Mouse (Mus musculus): ENCODE data around the gene Trim8. TPM values are rescaled to one million over a fixed set of nuclear protein-coding genes. Genes with fewer than 3 reads are reported as not detected.

Gene Trim8
- polyA plus RNA-seq, 1 experiment from 2014 or later: 17.0 TPM

DNA sequence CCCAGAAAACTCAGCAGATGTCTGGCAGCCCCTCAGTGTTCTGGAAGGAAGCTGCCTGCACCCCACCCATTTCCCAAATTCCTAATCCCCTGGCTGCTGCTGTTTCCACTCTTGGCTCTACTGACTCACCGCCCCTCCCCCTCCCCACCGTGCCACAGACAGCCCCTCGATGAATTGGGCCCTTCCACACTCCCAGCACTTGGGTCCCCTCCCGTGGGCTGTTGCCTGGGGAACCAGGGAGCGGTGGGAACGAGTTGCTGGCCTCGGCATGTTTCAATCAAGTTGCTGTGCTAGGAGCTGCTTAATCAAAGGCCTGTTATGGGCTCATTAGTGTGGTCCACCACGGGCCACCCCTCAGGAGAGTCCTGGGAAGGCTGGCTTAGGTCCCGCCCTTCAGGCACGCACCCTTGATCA lies 24.1 kb upstream of the Trim8 start:
- 53% methylated on average over 10 of the region's 10 CpGs for WGBS
- no peak overlapping the region for H3K27ac ChIP-seq (ENCODE audit: low read length)
- no peaks in the 10 kb centered on the region for H3K9me3 ChIP-seq (replicated peaks; ENCODE audit: control insufficient read depth, low read length)
- H3K36me3 ChIP-seq (ENCODE audit: control insufficient read depth, insufficient read depth): 0 out of 2 replicates have a peak, but pooled peaks cover 6% of the 10 kb centered on the region
- no peaks in the 10 kb centered on the region for H3K27me3 ChIP-seq (ENCODE audit: control insufficient read depth, insufficient read depth, low read length)
- no peak overlapping the region for H3K4me2 ChIP-seq (ENCODE audit: low read depth, low read length)
- ATAC-seq (replicated peaks; ENCODE audit: extremely low read depth, insufficient read depth, low FRiP score): no peak
- no peak overlapping the region for H3K4me3 ChIP-seq (ENCODE audit: low read length)
- H3K4me1 ChIP-seq (ENCODE audit: control insufficient read depth, insufficient read depth, low read length): peaks cover 44% of the 10 kb centered on the region
- H3K9ac ChIP-seq (ENCODE audit: low read length): no peak overlapping the region

- Histone ChIP-seq H3K4me2 (ENCODE audit: low read depth, low read length) (no peak overlapping the region), H3K27me3 (ENCODE audit: control insufficient read depth, insufficient read depth, low read length) (no peaks in the 10 kb centered on the region), H3K4me1 (ENCODE audit: control insufficient read depth, insufficient read depth, low read length) (peaks cover 52% of the 10 kb centered on the region), H3K27ac (ENCODE audit: low read length) (peak overlapping the region; percentile 83), H3K4me3 (ENCODE audit: low read length) (no peak overlapping the region), H3K9me3 (replicated peaks; ENCODE audit: control insufficient read depth, low read length) (no peaks in the 10 kb centered on the region), H3K9ac (ENCODE audit: low read length) (0 out of 2 replicates have a peak overlapping the region, but pooled peaks have one; percentile 31), H3K36me3 (ENCODE audit: control insufficient read depth, insufficient read depth) (0 out of 2 replicates have a peak, but pooled peaks cover 6% of the 10 kb centered on the region)
- ATAC-seq (replicated peaks; ENCODE audit: extremely low read depth, insufficient read depth, low FRiP score): no peak
- WGBS: 46% methylated on average over 4 of the region's 4 CpGs
Measured at GRCm38 (mm10) chr19:46478242-46478641, 23.3 kb upstream of the Trim8 start.

DNA sequence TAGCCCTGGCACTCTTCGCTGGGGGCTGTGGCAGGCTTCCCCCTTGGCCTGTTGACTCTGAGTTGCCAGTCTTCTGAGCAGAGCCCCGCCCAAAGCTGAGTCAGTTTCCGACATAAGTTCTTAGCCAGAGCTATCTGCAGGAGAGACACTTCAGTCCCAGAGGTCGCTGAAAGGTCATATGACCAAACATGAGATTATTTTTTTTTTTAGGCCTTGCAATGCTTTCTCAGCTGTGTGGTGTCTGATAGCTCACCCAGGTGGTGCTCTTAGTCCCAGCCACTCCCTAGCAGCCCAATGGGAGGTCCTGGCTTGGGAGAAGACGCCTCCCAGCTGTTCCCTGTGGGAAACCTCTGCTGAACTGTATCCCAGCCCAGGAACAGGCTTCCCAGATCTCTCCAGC lies 22.7 kb upstream of the Trim8 start:
- ATAC-seq (replicated peaks; ENCODE audit: extremely low read depth, insufficient read depth, low FRiP score): peak; percentile 59
- no peaks in the 10 kb centered on the region for H3K9me3 ChIP-seq (replicated peaks; ENCODE audit: control insufficient read depth, low read length)
- 12% methylated on average over 5 of the region's 5 CpGs for WGBS
- 0 out of 2 replicates have a peak, but pooled peaks cover 6% of the 10 kb centered on the region for H3K36me3 ChIP-seq (ENCODE audit: control insufficient read depth, insufficient read depth)
- H3K4me2 ChIP-seq (ENCODE audit: low read depth, low read length): no peak overlapping the region
- H3K9ac ChIP-seq (ENCODE audit: low read length): peak overlapping the region; percentile 59
- peak overlapping the region; percentile 83 for H3K27ac ChIP-seq (ENCODE audit: low read length)
- peaks cover 58% of the 10 kb centered on the region for H3K4me1 ChIP-seq (ENCODE audit: control insufficient read depth, insufficient read depth, low read length)
- H3K27me3 ChIP-seq (ENCODE audit: control insufficient read depth, insufficient read depth, low read length): no peaks in the 10 kb centered on the region
- no peak overlapping the region for H3K4me3 ChIP-seq (ENCODE audit: low read length)

DNA sequence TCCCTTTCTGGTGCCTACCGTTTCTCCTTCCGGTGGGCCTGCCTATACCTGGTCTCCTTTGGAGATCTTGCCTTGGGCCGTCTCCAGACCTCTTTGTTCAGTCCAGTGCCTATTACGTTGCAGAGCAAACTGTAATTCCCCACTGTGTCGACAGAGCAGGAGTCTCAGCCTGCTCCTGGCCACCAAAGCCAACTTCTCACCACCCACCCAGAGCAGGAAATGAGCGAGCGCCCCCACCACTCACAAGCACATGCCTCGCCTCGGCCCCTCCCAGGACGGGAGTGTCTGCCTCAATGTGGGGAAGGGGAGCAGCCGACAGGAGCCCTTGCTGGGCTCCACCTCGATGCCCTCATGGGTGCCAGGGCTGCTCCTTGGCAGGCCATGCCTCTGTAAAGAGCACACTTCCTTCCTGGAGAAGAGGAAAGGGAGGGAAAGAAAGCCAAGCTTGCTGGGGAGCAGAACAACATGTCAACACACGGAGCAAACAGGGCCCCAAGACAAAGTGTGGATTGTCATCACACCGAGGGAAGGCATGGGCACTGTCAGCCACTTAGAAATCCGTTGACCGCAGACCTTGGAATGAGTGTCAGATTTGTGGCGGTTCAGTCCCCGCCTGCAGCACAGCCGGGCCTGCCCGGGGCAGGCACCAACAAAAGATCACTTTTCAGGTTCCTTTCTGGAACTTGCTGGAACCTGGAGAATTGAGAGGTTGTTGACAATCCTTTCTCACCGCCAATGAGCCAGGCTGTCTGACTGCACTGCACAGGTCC lies 22.0 kb upstream of the Trim8 start:
- 25% methylated on average over 21 of the region's 21 CpGs for WGBS
- Histone ChIP-seq H3K4me3 (ENCODE audit: low read length) (no peak overlapping the region), H3K9ac (ENCODE audit: low read length) (peak overlapping the region; percentile 59), H3K36me3 (ENCODE audit: control insufficient read depth, insufficient read depth) (0 out of 2 replicates have a peak, but pooled peaks cover 5% of the 10 kb centered on the region), H3K4me2 (ENCODE audit: low read depth, low read length) (no peak overlapping the region), H3K9me3 (replicated peaks; ENCODE audit: control insufficient read depth, low read length) (no peaks in the 10 kb centered on the region), H3K27me3 (ENCODE audit: control insufficient read depth, insufficient read depth, low read length) (no peaks in the 10 kb centered on the region), H3K27ac (ENCODE audit: low read length) (peak overlapping the region; percentile 83), H3K4me1 (ENCODE audit: control insufficient read depth, insufficient read depth, low read length) (peaks cover 64% of the 10 kb centered on the region)
- ATAC-seq (replicated peaks; ENCODE audit: extremely low read depth, insufficient read depth, low FRiP score): peak; percentile 20

GRCm38 (mm10) chr19:46480624-46481345 lies 20.7 kb upstream of the Trim8 start:
- no peak for ATAC-seq (replicated peaks; ENCODE audit: extremely low read depth, insufficient read depth, low FRiP score)
- no peak overlapping the region for H3K4me2 ChIP-seq (ENCODE audit: low read depth, low read length)
- no peak overlapping the region for H3K4me3 ChIP-seq (ENCODE audit: low read length)
- H3K27me3 ChIP-seq (ENCODE audit: control insufficient read depth, insufficient read depth, low read length): no peaks in the 10 kb centered on the region
- H3K36me3 ChIP-seq (ENCODE audit: control insufficient read depth, insufficient read depth): no peaks in the 10 kb centered on the region
- no peak overlapping the region for H3K9ac ChIP-seq (ENCODE audit: low read length)
- H3K4me1 ChIP-seq (ENCODE audit: control insufficient read depth, insufficient read depth, low read length): peaks cover 77% of the 10 kb centered on the region
- 69% methylated on average over 10 of the region's 10 CpGs for WGBS
- no peaks in the 10 kb centered on the region for H3K9me3 ChIP-seq (replicated peaks; ENCODE audit: control insufficient read depth, low read length)
- H3K27ac ChIP-seq (ENCODE audit: low read length): no peak overlapping the region

- Histone ChIP-seq H3K27me3 (ENCODE audit: control insufficient read depth, insufficient read depth, low read length) (no peaks in the 10 kb centered on the region), H3K9me3 (replicated peaks; ENCODE audit: control insufficient read depth, low read length) (no peaks in the 10 kb centered on the region), H3K4me2 (ENCODE audit: low read depth, low read length) (no peak overlapping the region), H3K4me1 (ENCODE audit: control insufficient read depth, insufficient read depth, low read length) (peaks cover 81% of the 10 kb centered on the region), H3K9ac (ENCODE audit: low read length) (no peak overlapping the region), H3K27ac (ENCODE audit: low read length) (no peak overlapping the region), H3K36me3 (ENCODE audit: control insufficient read depth, insufficient read depth) (no peaks in the 10 kb centered on the region), H3K4me3 (ENCODE audit: low read length) (no peak overlapping the region)
- WGBS: 60% methylated on average over 3 of the region's 3 CpGs
- ATAC-seq (replicated peaks; ENCODE audit: extremely low read depth, insufficient read depth, low FRiP score): no peak
Measured at GRCm38 (mm10) chr19:46481352-46481751, 20.1 kb upstream of the Trim8 start.

DNA sequence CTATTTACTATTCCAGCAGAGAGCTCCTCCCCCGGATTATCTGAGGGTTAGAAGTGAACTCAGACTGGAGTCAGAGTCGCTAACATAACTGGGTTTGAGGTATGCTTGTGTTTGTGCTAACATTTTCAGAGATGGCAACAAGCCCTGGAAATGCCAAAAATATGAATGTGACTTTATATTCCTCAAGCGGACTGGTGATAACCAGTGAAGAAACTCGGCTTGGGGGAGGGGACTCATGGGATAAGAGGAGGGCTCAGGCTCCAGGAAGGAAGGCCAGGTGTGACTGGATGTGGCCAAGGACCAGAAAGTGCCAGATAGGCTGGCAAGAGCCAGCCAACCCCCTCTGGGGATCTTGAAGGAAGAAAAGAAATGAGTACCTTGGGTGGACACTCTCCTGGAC lies 19.7 kb upstream of the Trim8 start:
- H3K27ac ChIP-seq (ENCODE audit: low read length): no peak overlapping the region
- WGBS: 28% methylated on average over 4 of the region's 4 CpGs
- peaks cover 86% of the 10 kb centered on the region for H3K4me1 ChIP-seq (ENCODE audit: control insufficient read depth, insufficient read depth, low read length)
- no peaks in the 10 kb centered on the region for H3K9me3 ChIP-seq (replicated peaks; ENCODE audit: control insufficient read depth, low read length)
- no peak overlapping the region for H3K4me2 ChIP-seq (ENCODE audit: low read depth, low read length)
- H3K9ac ChIP-seq (ENCODE audit: low read length): no peak overlapping the region
- H3K4me3 ChIP-seq (ENCODE audit: low read length): no peak overlapping the region
- H3K27me3 ChIP-seq (ENCODE audit: control insufficient read depth, insufficient read depth, low read length): no peaks in the 10 kb centered on the region
- no peaks in the 10 kb centered on the region for H3K36me3 ChIP-seq (ENCODE audit: control insufficient read depth, insufficient read depth)
- no peak for ATAC-seq (replicated peaks; ENCODE audit: extremely low read depth, insufficient read depth, low FRiP score)

GRCm38 (mm10) chr19:46482896-46483516 lies 18.5 kb upstream of the Trim8 start:
- Histone ChIP-seq H3K4me2 (ENCODE audit: low read depth, low read length) (no peak overlapping the region), H3K9ac (ENCODE audit: low read length) (peak overlapping the region; percentile 25; the same call in 1 of the 2 replicates), H3K27ac (ENCODE audit: low read length) (peak overlapping the region; percentile 19), H3K4me1 (ENCODE audit: control insufficient read depth, insufficient read depth, low read length) (peaks cover 89% of the 10 kb centered on the region), H3K36me3 (ENCODE audit: control insufficient read depth, insufficient read depth) (no peaks in the 10 kb centered on the region), H3K27me3 (ENCODE audit: control insufficient read depth, insufficient read depth, low read length) (no peaks in the 10 kb centered on the region), H3K9me3 (replicated peaks; ENCODE audit: control insufficient read depth, low read length) (no peaks in the 10 kb centered on the region), H3K4me3 (ENCODE audit: low read length) (no peak overlapping the region)
- ATAC-seq (replicated peaks; ENCODE audit: extremely low read depth, insufficient read depth, low FRiP score): no peak
- 42% methylated on average over 17 of the region's 17 CpGs for WGBS
